Mouse (Mus musculus) embryo, embryonic 10 days (tissue): Measurements from ENCODE around the gene Pdgfb.
A peak's percentile ranks its signal among the peaks of the same experiment; 100 is the strongest.

ENCODE experiments used
- DNase-seq: peaks from one replicate; pipeline ENCODE4 v3.0.0-alpha.2; 2015; ENCODE audit warnings: low spot score

Pdgfb gene

GRCm38 (mm10) chr15:80034913-80035312 lies 20.1 kb upstream of the Pdgfb start:
- no peak for DNase-seq

- DNase-seq, result no peak
Measured at GRCm38 (mm10) chr15:80034366-80034765, 19.6 kb upstream of the Pdgfb start.

- no peak for DNase-seq
Measured at GRCm38 (mm10) chr15:80031133-80031532, 16.4 kb upstream of the Pdgfb start.

GRCm38 (mm10) chr15:80030399-80030798 lies 15.6 kb upstream of the Pdgfb start:
- DNase-seq, result no peak

GRCm38 (mm10) chr15:80028862-80029261 lies 14.1 kb upstream of the Pdgfb start:
- DNase-seq, result no peak

- no peak for DNase-seq
Measured at GRCm38 (mm10) chr15:80026689-80027353, 12.0 kb upstream of the Pdgfb start.

- DNase-seq, result no peak
Measured at GRCm38 (mm10) chr15:80026061-80026460, 11.3 kb upstream of the Pdgfb start.

- DNase-seq, result no peak
Measured at GRCm38 (mm10) chr15:80025615-80026014, 10.8 kb upstream of the Pdgfb start.

GRCm38 (mm10) chr15:80024331-80025313 lies 9.8 kb upstream of the Pdgfb start:
- peak; percentile 31 for DNase-seq

GRCm38 (mm10) chr15:80020516-80020915 lies 5.7 kb upstream of the Pdgfb start:
- no peak for DNase-seq

GRCm38 (mm10) chr15:80019625-80020024 lies 4.8 kb upstream of the Pdgfb start:
- no peak for DNase-seq

GRCm38 (mm10) chr15:80019220-80019619 lies 4.4 kb upstream of the Pdgfb start:
- no peak for DNase-seq

GRCm38 (mm10) chr15:80016563-80017301 lies 2.0 kb upstream of the Pdgfb start:
- DNase-seq, result no peak

- DNase-seq, result no peak
Measured at GRCm38 (mm10) chr15:80015211-80015952, 605 bp upstream of the Pdgfb start.

GRCm38 (mm10) chr15:80014031-80014320 lies 801 bp downstream of the Pdgfb start:
- no peak for DNase-seq

GRCm38 (mm10) chr15:80013256-80014030 lies 1.3 kb downstream of the Pdgfb start:
- DNase-seq, result no peak

GRCm38 (mm10) chr15:80012527-80013201 lies 2.1 kb downstream of the Pdgfb start:
- peak; percentile 72 for DNase-seq

GRCm38 (mm10) chr15:80011778-80012526 lies 2.8 kb downstream of the Pdgfb start:
- DNase-seq, result peak; percentile 51

GRCm38 (mm10) chr15:80011194-80011593 lies 3.6 kb downstream of the Pdgfb start:
- no peak for DNase-seq

- DNase-seq, result no peak
Measured at GRCm38 (mm10) chr15:80010182-80010558, 4.6 kb downstream of the Pdgfb start.
